21 mouse cellular contexts compared by ENCODE assay signal in the genomic region with DNA sequence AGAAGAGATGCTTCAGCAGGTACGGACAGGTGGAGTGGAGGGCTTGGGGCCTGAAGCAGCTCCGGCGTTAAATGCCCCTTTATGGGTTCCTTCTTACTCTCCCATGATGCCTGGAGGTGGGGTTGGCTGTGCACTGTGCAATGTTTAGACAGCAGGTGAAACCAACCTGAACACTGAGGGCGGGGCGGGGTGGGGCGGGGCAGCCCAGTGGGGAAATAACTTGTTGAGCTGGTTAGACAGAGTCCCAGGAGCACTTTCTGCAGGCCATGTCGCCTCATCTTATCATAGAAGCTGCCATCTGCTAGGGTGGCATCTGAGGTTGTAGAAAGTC.
DNase-seq lines count a peak whose midpoint lies in the region; ATAC-seq and TF ChIP-seq lines count a peak whose summit lies in the region.
"Had no signal": no experiment of that assay in that cellular context is flagged by ENCODE, and none has a peak within 500 bp of the region (broad histone marks: within the 10 kb centered on the region; RNA-seq: fewer than 3 reads in every experiment).

No protein-coding gene starts in this region.

- no peak overlapping the region for H3K4me2 ChIP-seq in heart, embryonic 15.5 days
- peak overlapping the region; percentile 35 for H3K4me2 ChIP-seq in lung, embryonic 14.5 days
- H3K4me2 ChIP-seq in lung, postnatal 0 days (replicated peaks; ENCODE audit: low read depth, low read length), result 0 out of 2 replicates have a peak overlapping the region, but pooled peaks have one; percentile 27
- H3K4me2 ChIP-seq: hindbrain, embryonic 14.5 days; limb, embryonic 13.5 days; liver, embryonic 15.5 days had no signal

- H3K27me3 ChIP-seq in heart, embryonic 15.5 days, result no peaks in the 10 kb centered on the region
- no peaks in the 10 kb centered on the region for H3K27me3 ChIP-seq in lung, embryonic 14.5 days (ENCODE audit: insufficient read depth, low read length)
- no peaks in the 10 kb centered on the region for H3K27me3 ChIP-seq in lung, postnatal 0 days (replicated peaks; ENCODE audit: insufficient read depth, low read length)
- H3K27me3 ChIP-seq in midbrain, embryonic 10.5 days (ENCODE audit: low read depth, poor library complexity, severe bottlenecking), result no peaks in the 10 kb centered on the region
- H3K27me3 ChIP-seq: CH12.LX; limb, embryonic 13.5 days; liver, embryonic 15.5 days had no signal

- H3K9ac ChIP-seq in heart, embryonic 15.5 days, result no peak overlapping the region
- H3K9ac ChIP-seq in lung, embryonic 14.5 days, result no peak overlapping the region
- no peak overlapping the region for H3K9ac ChIP-seq in lung, postnatal 0 days (replicated peaks; ENCODE audit: low read depth)
- H3K9ac ChIP-seq: hindbrain, embryonic 14.5 days; limb, embryonic 13.5 days; liver, embryonic 15.5 days had no signal

- WGBS in heart, embryonic 15.5 days, result 84% methylated on average over 7 of the region's 7 CpGs
- 69% methylated on average over 7 of the region's 7 CpGs for WGBS in lung, embryonic 14.5 days
- WGBS in lung, postnatal 0 days, result 72% methylated on average over 7 of the region's 7 CpGs
- 93% methylated on average over 7 of the region's 7 CpGs for WGBS in midbrain, embryonic 10.5 days

- TF ChIP-seq CTCF in lung, embryonic 14.5 days (IDR thresholded peaks at IDR 0.05; ENCODE audit: low read depth), result no peak
- TF ChIP-seq CTCF in lung, postnatal 0 days (IDR thresholded peaks at IDR 0.05), result 0 out of 2 replicates have a peak, but pooled peaks have one; percentile 2
- no peak for TF ChIP-seq CTCF in layer of hippocampus, adult 2 months (conservative IDR thresholded peaks at IDR 0.05)

- no peak for TF ChIP-seq EP300 in lung, postnatal 0 days (IDR thresholded peaks at IDR 0.05)

- H3K27ac ChIP-seq in heart, embryonic 15.5 days, result no peak overlapping the region
- peak overlapping the region; percentile 58; the same call in 1 of the 2 replicates for H3K27ac ChIP-seq in lung, embryonic 14.5 days (ENCODE audit: low read depth)
- peak overlapping the region; percentile 91 for H3K27ac ChIP-seq in lung, postnatal 0 days (ENCODE audit: low read length)
- H3K27ac ChIP-seq in midbrain, embryonic 10.5 days (replicated peaks), result no peak overlapping the region
- H3K27ac ChIP-seq in layer of hippocampus, adult 2 months, result no peak overlapping the region
- H3K27ac ChIP-seq: forebrain, embryonic 10.5 days; heart, embryonic 10.5 days; hindbrain, embryonic 14.5 days; limb, embryonic 13.5 days; liver, embryonic 15.5 days had no signal

- peak; percentile 20; the same call in 1 of the 2 replicates for ATAC-seq in heart, embryonic 15.5 days (replicated peaks; ENCODE audit: insufficient number of reproducible peaks, insufficient read depth, low FRiP score, low read depth)
- peak; percentile 76 for ATAC-seq in lung, embryonic 14.5 days (ENCODE audit: insufficient read depth)
- peak; percentile 84 for ATAC-seq in lung, postnatal 0 days
- ATAC-seq: midbrain, embryonic 16.5 days had no signal

- H3K36me3 ChIP-seq in heart, embryonic 15.5 days, result no peaks in the 10 kb centered on the region
- no peaks in the 10 kb centered on the region for H3K36me3 ChIP-seq in lung, embryonic 14.5 days (ENCODE audit: insufficient read depth)
- no peaks in the 10 kb centered on the region for H3K36me3 ChIP-seq in lung, postnatal 0 days (ENCODE audit: insufficient read depth, low read length)
- no peaks in the 10 kb centered on the region for H3K36me3 ChIP-seq in midbrain, embryonic 10.5 days
- H3K36me3 ChIP-seq: forebrain, embryonic 10.5 days; liver, embryonic 15.5 days had no signal

- H3K4me3 ChIP-seq in heart, embryonic 15.5 days, result no peak overlapping the region
- no peak overlapping the region for H3K4me3 ChIP-seq in lung, embryonic 14.5 days (ENCODE audit: low read depth, low read length)
- H3K4me3 ChIP-seq in lung, postnatal 0 days (ENCODE audit: low read depth, low read length), result no peak overlapping the region
- H3K4me3 ChIP-seq in midbrain, embryonic 10.5 days, result no peak overlapping the region
- no peak overlapping the region for H3K4me3 ChIP-seq in layer of hippocampus, adult 2 months
- H3K4me3 ChIP-seq: forebrain, embryonic 10.5 days; heart, embryonic 10.5 days; limb, embryonic 13.5 days; liver, embryonic 15.5 days; megakaryocyte, embryonic 14.5 days had no signal

- DNase-seq in heart, postnatal 4 days, result no peak
- peak; percentile 31 for DNase-seq in lung, embryonic 14.5 days
- no peak for DNase-seq in lung, postnatal 25 days (ENCODE audit: low spot score)
- peak; percentile 73 for DNase-seq in lung, postnatal 0 days (ENCODE audit: low spot score)
- no peak for DNase-seq in midbrain, embryonic 10.5 days (ENCODE audit: low spot score)
- no peak for DNase-seq in layer of hippocampus, adult 2 months (ENCODE audit: low spot score in 2 of 2)
- DNase-seq: adrenal gland, adult 2 months; cerebellum, adult 11 months; cerebellum, postnatal 36 days; gastrocnemius, postnatal 25 days; heart, postnatal 14 days; kidney, adult 9 months had no signal

- H3K9me3 ChIP-seq in heart, embryonic 15.5 days (replicated peaks), result no peaks in the 10 kb centered on the region
- no peaks in the 10 kb centered on the region for H3K9me3 ChIP-seq in lung, embryonic 14.5 days (ENCODE audit: low read depth, low read length)
- no peaks in the 10 kb centered on the region for H3K9me3 ChIP-seq in lung, postnatal 0 days (ENCODE audit: low read length)
- no peaks in the 10 kb centered on the region for H3K9me3 ChIP-seq in midbrain, embryonic 10.5 days (replicated peaks)
- H3K9me3 ChIP-seq: forebrain, embryonic 10.5 days; heart, embryonic 10.5 days; limb, embryonic 13.5 days; liver, embryonic 15.5 days; megakaryocyte, embryonic 14.5 days had no signal

- peaks cover 11% of the 10 kb centered on the region for H3K4me1 ChIP-seq in heart, embryonic 15.5 days (replicated peaks)
- H3K4me1 ChIP-seq in lung, embryonic 14.5 days (ENCODE audit: insufficient read depth), result peaks cover 5% of the 10 kb centered on the region; the same call in 1 of the 2 replicates
- no peaks in the 10 kb centered on the region; the same call in 1 of the 2 replicates for H3K4me1 ChIP-seq in lung, postnatal 0 days (ENCODE audit: insufficient read depth, low read depth, low read length)
- peaks cover 10% of the 10 kb centered on the region for H3K4me1 ChIP-seq in midbrain, embryonic 10.5 days
- H3K4me1 ChIP-seq: liver, embryonic 15.5 days had no signal

Comparison
In these comparisons a context has a peak if more than half of its experiments do, and no peak if none do; other contexts are left out.
1. DNase-seq: peak in lung, embryonic 14.5 days (single experiment) and lung, postnatal 0 days (single experiment); none in heart, postnatal 4 days (single experiment), lung, postnatal 25 days (single experiment), midbrain, embryonic 10.5 days (single experiment) and layer of hippocampus, adult 2 months (0 of 2).
2. ATAC-seq: peak in every context shown above with its lines; median percentile 84 in lung, postnatal 0 days; 76 in lung, embryonic 14.5 days; 20 in heart, embryonic 15.5 days.
3. H3K27ac ChIP-seq: peak in lung, embryonic 14.5 days (single experiment) and lung, postnatal 0 days (single experiment); none in heart, embryonic 15.5 days (single experiment), midbrain, embryonic 10.5 days (single experiment) and layer of hippocampus, adult 2 months (single experiment).